Comparison of ENCODE assay signal across 39 mouse cellular contexts in the genomic region with DNA sequence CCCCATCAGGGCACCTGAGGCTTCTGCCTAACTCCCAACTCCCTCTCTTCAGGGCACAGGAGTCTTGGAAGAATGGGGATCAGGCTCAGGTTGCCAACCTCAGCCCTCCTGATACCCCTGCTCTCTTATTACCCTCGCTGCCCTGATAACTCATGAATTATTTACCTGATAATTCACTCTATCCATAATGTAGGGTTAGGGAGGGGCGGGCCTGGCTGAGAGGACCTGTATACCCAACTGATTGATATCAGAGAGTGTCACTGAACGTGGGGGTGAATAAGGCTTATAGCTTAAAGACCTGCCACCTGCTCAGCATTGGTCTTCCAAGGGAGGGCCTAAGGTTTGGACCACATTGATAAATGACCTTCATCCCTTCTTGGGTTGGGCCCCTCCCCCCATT. TPM values are rescaled to one million over a fixed set of nuclear protein-coding genes. Genes with fewer than 3 reads are reported as not detected.
"Had no signal": no experiment of that assay in that cellular context is flagged by ENCODE, and none has a peak within 500 bp of the region (broad histone marks: within the 10 kb centered on the region; RNA-seq: fewer than 3 reads in every experiment).

A gene (minus strand): TSS at position 101 of the 400 bp plus-strand sequence.

- DNase-seq: left cerebral cortex, postnatal 4 days; liver; liver, embryonic 13.5 days; liver, postnatal 0 days; lung, adult 18-20 months; lung, adult 2 months; lung, embryonic 14.5 days; lung, postnatal 10 days; lung, postnatal 14 days; lung, postnatal 36 days; lung, postnatal 4 days; midbrain, embryonic 14.5 days had no signal

- ATAC-seq: liver, embryonic 12.5 days; liver, postnatal 0 days; lung, postnatal 0 days; midbrain, embryonic 13.5 days; midbrain, embryonic 15.5 days; midbrain, embryonic 16.5 days had no signal

- H3K4me1 ChIP-seq: liver, embryonic 12.5 days; liver, embryonic 13.5 days; megakaryocyte, embryonic 14.5 days; midbrain, embryonic 15.5 days had no signal

- H3K4me2 ChIP-seq: limb, embryonic 12.5 days; limb, embryonic 13.5 days; limb, embryonic 15.5 days; liver, embryonic 11.5 days; liver, embryonic 12.5 days; liver, embryonic 13.5 days; liver, embryonic 15.5 days; lung, embryonic 14.5 days; lung, embryonic 15.5 days; midbrain, embryonic 11.5 days; midbrain, embryonic 12.5 days; midbrain, embryonic 13.5 days; midbrain, embryonic 15.5 days; neural tube, embryonic 12.5 days had no signal

- H3K9ac ChIP-seq: limb, embryonic 12.5 days; limb, embryonic 13.5 days; limb, embryonic 15.5 days; liver, embryonic 12.5 days; liver, embryonic 13.5 days; liver, embryonic 14.5 days; liver, embryonic 15.5 days; liver, postnatal 0 days; lung, embryonic 14.5 days; lung, embryonic 15.5 days; midbrain, embryonic 12.5 days; midbrain, embryonic 13.5 days; midbrain, embryonic 15.5 days; neural tube, embryonic 12.5 days had no signal

- H3K4me3 ChIP-seq: limb, embryonic 10.5 days; limb, embryonic 12.5 days; limb, embryonic 13.5 days; limb, embryonic 15.5 days; liver, embryonic 12.5 days; liver, embryonic 13.5 days; liver, embryonic 15.5 days; lung, embryonic 15.5 days; megakaryocyte, embryonic 14.5 days; midbrain, embryonic 10.5 days; midbrain, embryonic 12.5 days; midbrain, embryonic 13.5 days; midbrain, embryonic 15.5 days; myocyte; neural tube, embryonic 12.5 days had no signal

- H3K36me3 ChIP-seq: limb, embryonic 10.5 days; limb, embryonic 12.5 days; limb, embryonic 13.5 days; limb, embryonic 15.5 days; liver, embryonic 12.5 days; liver, embryonic 13.5 days; liver, embryonic 15.5 days; lung, embryonic 15.5 days; midbrain, embryonic 10.5 days; midbrain, embryonic 12.5 days; midbrain, embryonic 13.5 days; midbrain, embryonic 15.5 days; neural tube, embryonic 12.5 days had no signal

- H3K9me3 ChIP-seq: limb, embryonic 10.5 days; limb, embryonic 12.5 days; limb, embryonic 13.5 days; limb, embryonic 15.5 days; liver, embryonic 12.5 days; liver, embryonic 13.5 days; liver, embryonic 15.5 days; lung, embryonic 15.5 days; megakaryocyte, embryonic 14.5 days; midbrain, embryonic 10.5 days; midbrain, embryonic 12.5 days; midbrain, embryonic 13.5 days; midbrain, embryonic 15.5 days; neural tube, embryonic 12.5 days had no signal

- H3K27me3 ChIP-seq: limb, embryonic 13.5 days; limb, embryonic 15.5 days; liver, embryonic 13.5 days; liver, embryonic 15.5 days; lung, embryonic 15.5 days; midbrain, embryonic 12.5 days; midbrain, embryonic 15.5 days; neural tube, embryonic 12.5 days had no signal

- H3K27ac ChIP-seq: limb, embryonic 12.5 days; limb, embryonic 13.5 days; limb, embryonic 15.5 days; liver, embryonic 12.5 days; liver, embryonic 13.5 days; liver, embryonic 14.5 days; liver, embryonic 15.5 days; lung, embryonic 15.5 days; macrophage; midbrain, embryonic 10.5 days; midbrain, embryonic 12.5 days; midbrain, embryonic 13.5 days; midbrain, embryonic 15.5 days; neural tube, embryonic 12.5 days had no signal

RNA-seq across cellular contexts. Expression of the gene that starts here (rescaled TPM):
- polyA plus RNA-seq: limb, embryonic 10.5 days; limb, embryonic 11.5 days; limb, embryonic 12.5 days; limb, embryonic 13.5 days; limb, embryonic 14.5 days; limb, embryonic 15.5 days; liver, adult 2 months; liver, embryonic 11.5 days; liver, embryonic 12.5 days; liver, embryonic 13.5 days; liver, embryonic 14.5 days; liver, embryonic 15.5 days; liver, embryonic 16.5 days; liver, postnatal 0 days; lung, adult 2 months; lung, embryonic 14.5 days; lung, embryonic 15.5 days; lung, embryonic 16.5 days; lung, postnatal 0 days; macrophage; midbrain, embryonic 10.5 days; midbrain, embryonic 11.5 days; midbrain, embryonic 12.5 days; midbrain, embryonic 13.5 days; midbrain, embryonic 14.5 days; midbrain, embryonic 15.5 days; midbrain, embryonic 16.5 days; midbrain, postnatal 0 days; myocyte; neural tube, embryonic 11.5 days; neural tube, embryonic 12.5 days had no signal
